Mouse (Mus musculus): ENCODE measurements around the gene Mup15.
"Not testable (repeated sequence)": the region's sequence is repeated elsewhere in the genome, so short reads cannot be mapped to it uniquely, and the experiment has no call there.

Mup15 gene

DNA sequence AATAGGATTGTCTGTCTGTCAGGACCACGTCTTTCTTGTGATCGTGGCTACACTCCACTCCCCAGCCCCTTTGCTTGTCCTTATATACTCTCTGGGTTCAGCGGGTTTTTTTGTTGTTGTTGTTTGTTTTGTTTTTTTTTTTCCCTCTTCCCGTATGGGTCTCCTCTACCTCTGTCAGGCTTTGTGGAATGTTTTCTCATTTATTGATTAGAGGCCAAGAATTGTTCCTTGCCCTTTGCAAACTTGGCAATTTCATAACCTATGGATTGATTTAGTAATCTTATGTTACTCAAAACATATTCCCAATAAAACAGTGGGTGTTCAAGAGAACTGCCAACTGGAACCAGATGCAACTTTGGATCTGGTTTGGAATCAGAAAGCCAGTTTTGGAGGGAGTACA, at the start of gene Mup15:
TSS of gene Mup15 (minus strand) at position 101 of the 400 bp plus-strand sequence.
- DNase-seq (ENCODE audit: low read depth in 1 of 2, low spot score in 2 of 2) = not testable (repeated sequence)

Measured in monocyte, adult 2 months (primary cell).